Mouse (Mus musculus) Patski (cell line): Measurements from ENCODE around the gene Aoc3. TPM values are rescaled to one million over a fixed set of nuclear protein-coding genes. Genes with fewer than 3 reads are reported as not detected.
"Not testable (repeated sequence)": the region's sequence is repeated elsewhere in the genome, so short reads cannot be mapped to it uniquely, and the experiment has no call there.

Experiments used
- ATAC-seq: fragments of 100-300 bp; one replicate; pipeline ENCODE4 v1.8.0; 2021
- CTCF ChIA-PET: fragments of 350-600 bp; sonication (Branson Sonifier 250); formaldehyde crosslinking; loops from one replicate; lab custom pipeline; 2022; ENCODE audit warnings: inconsistent platforms; lab: Charles Lee
- POLR2A ChIA-PET: fragments of 350-600 bp; sonication (Branson Sonifier 250); formaldehyde crosslinking; loops from one replicate; lab custom pipeline; 2022; ENCODE audit warnings: antibody characterized with exemption, inconsistent platforms; lab: Charles Lee
- DNase-seq: peaks from one replicate; pipeline ENCODE4 v3.0.0-alpha.2; 2011; ENCODE audit warnings: low read depth, low spot score
- H3K27me3 ChIP-seq: fragments of 371-371 bp; one replicate; pipeline ENCODE4 v1.5.1; 2021
- CTCF ChIP-seq: fragments of 100-300 bp; IDR thresholded peaks from one replicate; pipeline ENCODE4 v1.5.1; 2021
- in situ Hi-C: fragments of 300-500 bp; cut with MboI; formaldehyde crosslinking; loops from 3 replicates; pipeline ENCODE4 v1.11.1; 2018; ENCODE audit warnings: low pct_unique_long_range_greater_than_20kb, mixed read lengths
- polyA plus RNA-seq: library from polyadenylated mRNA; unstranded; gene quantifications from one replicate; pipeline ENCODE4 v1.2.3, GENCODE M21; 2021

Aoc3 gene
- polyA plus RNA-seq, 1 experiment from 2014 or later: 0.04 TPM

DNA sequence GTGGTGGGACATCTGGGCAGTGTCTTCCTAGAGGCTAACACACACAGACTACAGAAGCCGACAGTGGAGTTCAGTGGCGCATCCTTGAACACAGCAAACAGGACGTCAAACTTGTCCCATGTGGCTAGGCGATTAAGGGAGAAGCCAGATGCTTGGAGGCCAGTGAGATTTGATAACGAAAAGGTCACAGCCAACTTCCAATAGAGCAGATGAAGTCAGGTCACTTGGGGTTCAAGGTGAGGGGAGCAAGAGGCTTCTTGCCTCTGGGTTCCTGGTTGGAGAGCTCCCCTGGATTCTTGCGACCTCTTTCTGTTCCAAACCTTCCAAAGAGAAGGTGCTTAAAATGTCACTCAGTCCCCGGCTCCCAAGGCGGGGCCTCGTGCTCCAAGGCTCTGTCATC lies 29.4 kb downstream of the Aoc3 start:
- POLR2A ChIA-PET: interaction anchor here (0.6 to 0.9 kb wide), 2 partner anchors 15 to 31 kb away, joined by 3 to 4 read pairs; no protein-coding TSS in a partner anchor

DNA sequence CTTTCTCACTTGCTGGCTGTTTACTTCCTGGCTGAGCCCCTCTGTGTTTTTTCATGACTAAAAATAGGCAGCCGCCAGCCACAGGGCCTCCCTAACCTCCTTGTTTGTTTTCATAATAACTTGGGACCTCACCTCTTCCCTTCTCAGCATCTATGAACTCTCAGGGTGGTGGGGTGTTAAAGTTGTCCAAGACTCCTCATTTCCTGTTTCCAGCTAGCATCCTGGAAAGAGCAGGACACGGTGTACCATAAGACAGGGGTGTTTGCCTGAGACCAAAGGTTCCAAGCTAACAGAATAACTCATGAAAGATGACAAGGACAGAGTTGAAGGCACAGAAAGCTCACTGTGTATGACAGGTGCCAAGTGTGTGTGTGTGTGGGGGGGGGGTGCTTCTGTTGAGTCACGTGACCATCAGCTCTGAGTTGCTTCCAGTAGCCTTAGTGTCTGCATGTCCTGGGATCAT lies 30.3 kb downstream of the Aoc3 start:
- in situ Hi-C loops: no loop called here
- no peak for DNase-seq
- ATAC-seq: no peak
- peaks cover 4% of the 10 kb centered on the region for H3K27me3 ChIP-seq
- ChIA-PET CTCF (no interaction called here), POLR2A (no interaction called here)
- no peak for TF ChIP-seq CTCF

More for the DNA sequence above, 29.4 kb downstream of the Aoc3 start:
- no peaks in the 10 kb centered on the region for H3K27me3 ChIP-seq
- no peak for TF ChIP-seq CTCF
- in situ Hi-C loops: no loop called here
- DNase-seq (no peak), ATAC-seq (no peak)
- CTCF ChIA-PET: interaction anchor here (1.0 kb wide), 1 partner anchor 12 kb away, joined by 3 read pairs; no protein-coding TSS in a partner anchor

DNA sequence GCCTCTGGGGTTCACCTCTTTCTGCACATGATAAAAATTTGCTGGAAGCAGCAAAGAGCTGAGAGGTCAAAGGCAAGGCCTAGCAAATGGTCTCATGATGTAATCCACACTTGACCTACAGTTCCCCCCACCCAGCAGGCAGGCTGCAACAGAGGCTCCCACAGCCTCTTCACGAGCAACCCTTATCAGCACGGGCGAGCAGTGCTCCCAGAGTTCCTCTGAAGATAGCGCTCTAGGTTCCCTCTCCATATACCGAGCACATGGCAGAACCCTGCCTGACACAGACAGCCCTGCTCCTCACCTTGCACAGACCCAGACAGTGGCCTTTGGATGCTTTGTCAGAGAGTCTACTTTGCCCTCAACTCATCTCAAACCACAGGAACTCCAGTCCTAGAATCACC lies 34.1 kb downstream of the Aoc3 start:
- DNase-seq: no peak
- in situ Hi-C loops: no loop called here
- ChIA-PET CTCF (no interaction called here), POLR2A (no interaction called here)
- ATAC-seq: no peak
- TF ChIP-seq CTCF: no peak
- peaks cover 22% of the 10 kb centered on the region for H3K27me3 ChIP-seq

DNA sequence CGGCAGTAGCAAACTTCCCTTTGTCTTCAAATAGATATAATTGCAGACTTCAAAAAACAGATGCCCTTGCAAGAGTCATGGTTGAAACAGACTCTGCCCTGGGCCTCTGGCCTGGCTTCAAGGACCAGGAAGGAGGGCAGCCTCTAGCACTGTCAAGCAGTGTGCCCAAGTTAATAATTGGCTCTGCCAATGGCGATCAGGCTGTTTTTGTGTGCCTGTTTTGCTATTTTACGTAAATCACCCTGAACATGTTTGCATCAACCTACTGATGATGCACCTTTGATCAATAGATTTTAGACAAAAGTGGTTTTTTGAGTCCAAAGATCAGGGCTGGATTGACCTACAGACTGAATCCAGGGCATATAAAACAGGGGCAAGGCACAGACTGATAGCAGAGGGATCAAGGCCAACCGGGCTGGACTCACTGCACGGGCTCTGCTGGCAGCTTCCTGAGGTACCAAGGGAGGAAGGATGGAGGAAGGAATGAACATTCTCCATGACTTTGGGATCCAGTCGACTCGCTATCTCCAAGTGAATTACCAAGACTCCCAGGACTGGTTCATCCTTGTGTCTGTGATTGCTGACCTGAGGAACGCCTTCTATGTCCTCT lies 37.0 kb downstream of the Aoc3 start, which contains the start of gene G6pc:
Gene G6pc (plus strand): TSS at position 236 of the 610 bp plus-strand sequence.
- CTCF ChIA-PET: no interaction called here
- DNase-seq (no peak), ATAC-seq (no peak)
- in situ Hi-C loops: no loop called here
- no peak for TF ChIP-seq CTCF
- H3K27me3 ChIP-seq: peaks cover 39% of the 10 kb centered on the region
- POLR2A ChIA-PET: no interaction called here

DNA sequence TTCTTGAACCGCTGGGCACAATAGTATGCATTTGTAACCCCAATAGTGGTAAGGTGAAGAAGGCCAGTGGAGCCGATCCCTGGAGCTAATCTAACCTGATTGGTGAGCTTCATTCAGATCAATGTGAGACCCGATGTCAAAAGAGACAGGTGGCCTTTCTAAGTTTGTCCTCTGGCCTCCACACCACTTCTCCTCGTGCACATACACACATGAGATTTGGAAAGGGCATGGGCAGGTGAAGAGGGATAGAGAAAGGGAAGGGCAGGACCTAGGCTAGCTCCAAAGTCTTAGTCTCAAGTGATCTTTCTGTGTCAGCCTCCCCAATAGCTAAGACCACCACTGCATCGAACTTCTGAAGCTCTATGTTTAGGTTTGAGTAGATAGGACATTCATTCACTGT lies 39.7 kb downstream of the Aoc3 start:
- ChIA-PET CTCF (interaction anchor here (0.9 kb wide), 1 partner anchor 25 kb away, joined by 3 read pairs; no protein-coding TSS in a partner anchor), POLR2A (no interaction called here)
- peaks cover 51% of the 10 kb centered on the region for H3K27me3 ChIP-seq
- in situ Hi-C loops: no loop called here
- no peak for DNase-seq
- no peak for TF ChIP-seq CTCF
- no peak for ATAC-seq

DNA sequence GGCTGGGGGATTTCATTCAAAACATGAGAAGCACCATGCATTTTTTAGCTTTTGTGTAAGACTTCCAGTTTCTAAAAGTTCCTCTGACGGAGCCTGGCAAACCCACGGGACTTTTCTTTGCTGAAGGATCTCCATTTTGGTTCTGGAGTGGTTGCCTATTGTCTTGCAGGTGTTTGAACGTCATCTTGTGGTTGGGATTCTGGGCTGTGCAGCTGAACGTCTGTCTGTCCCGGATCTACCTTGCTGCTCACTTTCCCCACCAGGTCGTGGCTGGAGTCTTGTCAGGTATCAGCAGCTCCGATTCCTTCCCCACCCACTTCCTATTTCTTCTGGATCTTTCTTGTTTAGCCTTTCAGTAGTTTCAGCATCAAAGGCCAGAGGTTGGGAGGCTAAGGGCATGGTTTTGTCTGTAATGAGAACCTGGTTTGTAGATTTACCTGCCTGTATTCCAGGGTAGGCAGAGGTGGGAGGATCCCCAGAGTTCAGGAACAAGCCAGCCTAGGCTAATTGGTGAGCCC lies 44.1 kb downstream of the Aoc3 start:
- ChIA-PET POLR2A (interaction anchor here (0.7 kb wide), 1 partner anchor 15 kb away, joined by 4 read pairs; no protein-coding TSS in a partner anchor), CTCF (no interaction called here)
- no peak for TF ChIP-seq CTCF
- no peak for DNase-seq
- in situ Hi-C loops: no loop called here
- ATAC-seq: no peak
- H3K27me3 ChIP-seq: peaks cover 50% of the 10 kb centered on the region

DNA sequence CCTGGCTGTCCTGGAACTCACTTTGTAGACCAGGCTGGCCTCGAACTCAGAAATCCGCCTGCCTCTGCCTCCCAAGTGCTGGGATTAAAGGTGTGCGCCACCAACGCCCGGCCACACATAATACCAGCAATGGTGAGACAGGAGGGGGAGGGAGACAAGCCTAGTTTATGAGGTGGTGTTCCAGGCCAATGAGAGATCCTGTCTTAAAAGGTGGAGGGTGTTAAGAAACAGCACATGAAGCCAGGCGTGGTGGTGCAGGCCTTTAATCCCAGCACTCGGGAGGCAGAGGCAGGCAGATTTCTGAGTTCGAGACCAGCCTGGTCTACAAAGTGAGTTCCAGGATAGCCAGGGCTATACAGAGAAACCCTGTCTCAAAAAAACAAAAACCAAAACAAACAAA lies 47.8 kb downstream of the Aoc3 start:
- ATAC-seq: not testable (repeated sequence)

DNA sequence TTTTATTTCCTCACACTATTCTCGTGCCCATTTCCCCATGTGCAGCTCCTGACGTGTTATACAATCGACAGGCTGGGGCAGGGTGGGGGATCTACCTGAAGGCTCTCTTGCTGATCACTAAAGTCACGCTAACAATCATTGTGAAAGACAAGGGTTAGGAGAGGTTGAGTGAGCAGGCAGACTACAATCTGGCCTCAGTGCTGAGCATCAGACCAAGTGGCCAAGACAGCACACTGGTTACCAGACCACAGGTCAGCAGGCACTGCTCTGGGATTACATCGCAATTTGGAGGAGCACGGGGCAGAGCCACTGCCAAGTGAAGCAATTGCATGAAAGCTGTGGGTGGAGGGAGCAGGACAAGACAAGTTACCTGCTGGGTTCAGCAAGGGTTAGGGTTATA lies 48.5 kb downstream of the Aoc3 start:
- ChIA-PET POLR2A (no interaction called here), CTCF (no interaction called here)
- no peak for TF ChIP-seq CTCF
- in situ Hi-C loops: no loop called here
- no peak for ATAC-seq
- no peak for DNase-seq
- peaks cover 41% of the 10 kb centered on the region for H3K27me3 ChIP-seq

More for the DNA sequence above, 47.8 kb downstream of the Aoc3 start:
- POLR2A ChIA-PET, DNase-seq, CTCF ChIA-PET, in situ Hi-C loops: not testable (repeated sequence)
- H3K27me3 ChIP-seq: peaks cover 41% of the 10 kb centered on the region

DNA sequence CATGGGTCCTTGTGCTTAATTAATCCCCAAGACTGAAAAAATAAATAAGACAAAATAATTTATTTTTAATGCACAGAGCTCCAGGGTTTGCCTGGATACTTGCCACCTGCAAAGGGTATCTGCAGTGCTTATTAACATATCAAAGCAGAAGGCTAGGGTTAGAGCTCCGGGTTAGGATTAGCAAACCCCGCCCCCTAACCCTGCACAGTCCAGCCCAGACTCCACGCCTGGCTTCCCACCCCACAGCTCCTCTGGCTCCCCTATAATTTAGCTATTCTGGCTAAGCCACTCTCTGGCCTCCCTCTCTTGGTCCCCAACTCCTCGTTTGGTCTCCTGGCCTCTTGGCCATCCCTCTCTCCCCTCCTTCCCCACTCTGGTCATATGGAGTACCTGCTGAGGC lies 51.4 kb downstream of the Aoc3 start:
- no peak for TF ChIP-seq CTCF
- ATAC-seq (no peak), DNase-seq (no peak)
- POLR2A ChIA-PET: no interaction called here
- CTCF ChIA-PET: interaction anchor here (1.1 kb wide), 1 partner anchor 31 kb away, joined by 3 read pairs; no protein-coding TSS in a partner anchor
- in situ Hi-C loops: no loop called here
- H3K27me3 ChIP-seq: peaks cover 27% of the 10 kb centered on the region

Other genes starting within 250 kb of the Aoc3 start
- gene Coasy, start 248.0 kb upstream of the Aoc3 start, polyA plus RNA-seq: 45.7 TPM
- 44.5 TPM for gene Mlx, start 243.3 kb upstream of the Aoc3 start, polyA plus RNA-seq
- 20.6 TPM for gene Psmc3ip, start 235.2 kb upstream of the Aoc3 start, polyA plus RNA-seq
- 72.2 TPM for gene Retreg3, start 210.7 kb upstream of the Aoc3 start, polyA plus RNA-seq
- gene Tubg1, start 210.7 kb upstream of the Aoc3 start, polyA plus RNA-seq: 70.2 TPM
- gene Tubg2, start 174.7 kb upstream of the Aoc3 start, polyA plus RNA-seq: 3.5 TPM
- gene Cntnap1, start 160.1 kb upstream of the Aoc3 start, polyA plus RNA-seq: 10.8 TPM
- 33.3 TPM for gene Plekhh3, start 159.3 kb upstream of the Aoc3 start, polyA plus RNA-seq
- 0.95 TPM for gene Ccr10, start 155.2 kb upstream of the Aoc3 start, polyA plus RNA-seq
- gene Ezh1, start 104.1 kb upstream of the Aoc3 start, polyA plus RNA-seq: 52.0 TPM
- 27.3 TPM for gene Ramp2, start 84.6 kb upstream of the Aoc3 start, polyA plus RNA-seq
- 104 TPM for gene Vps25, start 76.9 kb upstream of the Aoc3 start, polyA plus RNA-seq
- gene Wnk4, start 70.0 kb upstream of the Aoc3 start, polyA plus RNA-seq: 53.9 TPM
- gene Cntd1, start 51.6 kb upstream of the Aoc3 start, polyA plus RNA-seq: 1.0 TPM
- 118 TPM for gene Coa3, start 51.5 kb upstream of the Aoc3 start, polyA plus RNA-seq
- 203 TPM for gene Becn1, start 28.3 kb upstream of the Aoc3 start, polyA plus RNA-seq
- gene Psme3, start 14.4 kb upstream of the Aoc3 start, polyA plus RNA-seq: 101 TPM
- 2.3 TPM for gene Aoc2, start 5.5 kb upstream of the Aoc3 start, polyA plus RNA-seq
- gene G6pc, start 37.0 kb downstream of the Aoc3 start, polyA plus RNA-seq: not detected
- gene Aarsd1, start 87.0 kb downstream of the Aoc3 start, polyA plus RNA-seq: 47.2 TPM
- 7.6 TPM for gene Gm27029, start 94.2 kb downstream of the Aoc3 start, polyA plus RNA-seq
- 26.1 TPM for gene Rundc1, start 94.5 kb downstream of the Aoc3 start, polyA plus RNA-seq
- gene Ptges3l, start 94.7 kb downstream of the Aoc3 start, polyA plus RNA-seq: 28.1 TPM
- gene Rpl27, start 111.7 kb downstream of the Aoc3 start, polyA plus RNA-seq: 391 TPM
- gene Ifi35, start 117.8 kb downstream of the Aoc3 start, polyA plus RNA-seq: 39.5 TPM
- 22.6 TPM for gene Rnd2, start 134.4 kb downstream of the Aoc3 start, polyA plus RNA-seq
- gene Vat1, start 135.6 kb downstream of the Aoc3 start, polyA plus RNA-seq: 202 TPM
- gene Brca1, start 221.3 kb downstream of the Aoc3 start, polyA plus RNA-seq: 9.4 TPM
- 120 TPM for gene Nbr1, start 221.5 kb downstream of the Aoc3 start, polyA plus RNA-seq